ENCODE assay signal across 13 mouse cellular contexts in genomic region chr10:61362992-61363391, GRCm38 (mm10). TPM values are rescaled to one million over a fixed set of nuclear protein-coding genes. Genes with fewer than 3 reads are reported as not detected.
DNase-seq lines count a peak whose midpoint lies in the region; ATAC-seq and TF ChIP-seq lines count a peak whose summit lies in the region.
"Had no signal": no experiment of that assay in that cellular context is flagged by ENCODE, and none has a peak within 500 bp of the region (broad histone marks: within the 10 kb centered on the region; RNA-seq: fewer than 3 reads in every experiment).

No protein-coding gene starts in this region.

- H3K27ac ChIP-seq in neural tube, embryonic 15.5 days (replicated peaks), result peak overlapping the region; percentile 23; the same call in 1 of the 2 replicates
- no peak overlapping the region for H3K27ac ChIP-seq in heart, embryonic 13.5 days (replicated peaks)
- H3K27ac ChIP-seq in forebrain, postnatal 0 days (ENCODE audit: low read depth, low read length), result no peak overlapping the region

- peak; percentile 97 for DNase-seq in heart, adult 11 months
- DNase-seq in heart, adult 8-10 months (ENCODE audit: low spot score), result no peak
- DNase-seq in neural tube, embryonic 10.5 days (ENCODE audit: extremely low spot score, low spot score), result no peak
- no peak for DNase-seq in retina, embryonic 14.5 days (ENCODE audit: low spot score)
- DNase-seq in forebrain, postnatal 0 days, result no peak
- DNase-seq: kidney, adult 8-10 months; lung, adult 18-20 months had no signal

- no peak for TF ChIP-seq CTCF in forebrain, postnatal 0 days (IDR thresholded peaks at IDR 0.05; ENCODE audit: low read depth)

- no peak overlapping the region for H3K4me3 ChIP-seq in neural tube, embryonic 15.5 days (replicated peaks)
- H3K4me3 ChIP-seq in heart, embryonic 13.5 days, result no peak overlapping the region
- H3K4me3 ChIP-seq in forebrain, postnatal 0 days (ENCODE audit: low read depth, low read length), result no peak overlapping the region

- no peaks in the 10 kb centered on the region for H3K9me3 ChIP-seq in neural tube, embryonic 15.5 days (replicated peaks)
- 0 out of 2 replicates have a peak, but pooled peaks cover 9% of the 10 kb centered on the region for H3K9me3 ChIP-seq in heart, embryonic 13.5 days
- H3K9me3 ChIP-seq in forebrain, postnatal 0 days (ENCODE audit: low read length), result no peaks in the 10 kb centered on the region

- H3K36me3 ChIP-seq in neural tube, embryonic 15.5 days, result no peaks in the 10 kb centered on the region
- H3K36me3 ChIP-seq in heart, embryonic 13.5 days, result peaks cover 18% of the 10 kb centered on the region
- H3K36me3 ChIP-seq in forebrain, postnatal 0 days (ENCODE audit: insufficient read depth), result 0 out of 2 replicates have a peak, but pooled peaks cover 3% of the 10 kb centered on the region

- no peak overlapping the region for H3K4me2 ChIP-seq in neural tube, embryonic 15.5 days
- H3K4me2 ChIP-seq in heart, embryonic 13.5 days, result no peak overlapping the region
- no peak overlapping the region for H3K4me2 ChIP-seq in forebrain, postnatal 0 days (ENCODE audit: low read depth)

- H3K4me1 ChIP-seq in neural tube, embryonic 15.5 days, result peaks cover 17% of the 10 kb centered on the region; the same call in 1 of the 2 replicates
- peaks cover 30% of the 10 kb centered on the region for H3K4me1 ChIP-seq in heart, embryonic 13.5 days
- H3K4me1 ChIP-seq in forebrain, postnatal 0 days (ENCODE audit: insufficient read depth), result no peaks in the 10 kb centered on the region

- no peak for ATAC-seq in neural tube, embryonic 15.5 days (ENCODE audit: low FRiP score)
- ATAC-seq in heart, embryonic 13.5 days (ENCODE audit: extremely low read depth, insufficient number of reproducible peaks, low FRiP score, low TSS enrichment), result no peak
- no peak for ATAC-seq in erythroblast, adult 5-6 weeks (replicated peaks; ENCODE audit: low FRiP score, poor library complexity, severe bottlenecking)
- no peak for ATAC-seq in forebrain, postnatal 0 days
- ATAC-seq: midbrain, embryonic 16.5 days; Patski had no signal

- 82% methylated on average over 8 of the region's 8 CpGs for WGBS in neural tube, embryonic 15.5 days
- WGBS in heart, embryonic 13.5 days, result 75% methylated on average over 8 of the region's 8 CpGs
- WGBS in forebrain, postnatal 0 days, result 81% methylated on average over 8 of the region's 8 CpGs

- no peaks in the 10 kb centered on the region for H3K27me3 ChIP-seq in neural tube, embryonic 15.5 days (replicated peaks)
- H3K27me3 ChIP-seq in heart, embryonic 13.5 days (replicated peaks), result no peaks in the 10 kb centered on the region
- no peaks in the 10 kb centered on the region for H3K27me3 ChIP-seq in forebrain, postnatal 0 days (ENCODE audit: insufficient read depth, low read length)
- H3K27me3 ChIP-seq: Patski had no signal

- H3K9ac ChIP-seq in neural tube, embryonic 15.5 days (replicated peaks), result no peak overlapping the region
- peak overlapping the region; percentile 44; the same call in 1 of the 2 replicates for H3K9ac ChIP-seq in heart, embryonic 13.5 days
- H3K9ac ChIP-seq in forebrain, postnatal 0 days, result no peak overlapping the region

RNA-seq across cellular contexts. Expression of gene Pald1, which starts 20.3 kb away (rescaled TPM):
- 10 to 100 TPM; 11.3 to 21.8 (median 12.9) TPM for total RNA-seq in heart, adult 8-10 months (2022)
- 24.9 and 27.8 TPM in 2 replicates for polyA plus RNA-seq in neural tube, embryonic 15.5 days (2015; fragmentation: Nextera tagmentation; extraction: Ambion mirVana)
- polyA plus RNA-seq in heart, embryonic 13.5 days (2015; fragmentation: Nextera tagmentation; extraction: Ambion mirVana), result 25.9 and 26.6 TPM in 2 replicates
- total RNA-seq in erythroblast, adult 5-6 weeks (2015; ENCODE audit: low replicate concordance), result not detected in 2 replicates
- total RNA-seq in erythroblast, adult 5-6 weeks (2017; ENCODE audit: low replicate concordance), result not detected in 2 replicates
- total RNA-seq in forebrain, postnatal 0 days (2014; rRNA removed), result 20.2 and 23.7 TPM in 2 replicates
- 12.4 and 14.4 TPM in 2 replicates for polyA plus RNA-seq in forebrain, postnatal 0 days (2015; fragmentation: Nextera tagmentation; extraction: Ambion mirVana)
- total RNA-seq: granulocyte monocyte progenitor cell, adult 5-6 weeks had no signal

RNA-seq across cellular contexts. Expression of gene Nodal, which starts 54.8 kb away (rescaled TPM):
- under 1 TPM in 1 of 4 experiments, not detected in 3; 0.11 TPM for total RNA-seq in heart, adult 8-10 months (2022)
- 0.14 and 0.23 TPM in 2 replicates for polyA plus RNA-seq in neural tube, embryonic 15.5 days (2015; fragmentation: Nextera tagmentation; extraction: Ambion mirVana)
- polyA plus RNA-seq in heart, embryonic 13.5 days (2015; fragmentation: Nextera tagmentation; extraction: Ambion mirVana), result 0.09 TPM in 1 of 2 replicates, not detected in the other
- not detected in 2 replicates for total RNA-seq in erythroblast, adult 5-6 weeks (2015; ENCODE audit: low replicate concordance)
- total RNA-seq in erythroblast, adult 5-6 weeks (2017; ENCODE audit: low replicate concordance), result not detected in 2 replicates
- 0.54 TPM in 1 of 2 replicates, not detected in the other for total RNA-seq in forebrain, postnatal 0 days (2014; rRNA removed)
- polyA plus RNA-seq in forebrain, postnatal 0 days (2015; fragmentation: Nextera tagmentation; extraction: Ambion mirVana), result 0.13 and 0.16 TPM in 2 replicates
- total RNA-seq: granulocyte monocyte progenitor cell, adult 5-6 weeks had no signal
- polyA plus RNA-seq: Patski had no signal

Comparison
In these comparisons a context has a peak if more than half of its experiments do, and no peak if none do; other contexts are left out.
1. RNA of gene Pald1, which starts 20.3 kb away (total RNA-seq): 20.2 to 23.7 TPM in forebrain, postnatal 0 days and 11.3 to 21.8 TPM in heart, adult 8-10 months; not detected in erythroblast, adult 5-6 weeks; every median in the first group is over 10 times any median in the second.